Mouse (Mus musculus): Measurements from ENCODE around the gene Hcrt. TPM values are rescaled to one million over a fixed set of nuclear protein-coding genes. Genes with fewer than 3 reads are reported as not detected.
A peak's percentile ranks its signal among the peaks of the same experiment; 100 is the strongest.

The Hcrt gene
- polyA plus RNA-seq, 1 experiment = not detected

DNA sequence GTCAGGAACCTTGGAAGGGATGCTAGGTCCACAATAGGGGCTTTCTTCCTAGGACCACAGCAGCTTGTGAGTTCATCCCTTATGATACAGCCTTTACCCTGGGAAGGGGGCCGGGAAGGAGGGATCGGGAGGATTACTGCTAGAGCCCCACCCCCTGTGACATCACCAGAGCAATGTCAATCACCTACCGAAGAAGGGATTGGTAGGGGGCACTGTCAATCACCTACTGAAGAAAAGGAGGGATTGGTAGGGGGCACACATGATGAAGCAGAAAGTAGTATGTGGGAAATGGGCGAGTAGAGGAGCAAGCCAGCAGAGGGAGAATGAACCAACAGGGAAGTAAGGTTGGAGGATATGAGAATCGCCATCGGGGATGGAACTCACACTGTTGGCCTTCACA, 6.3 kb downstream of the Hcrt start:
- H3K4me1 ChIP-seq (ENCODE audit: control insufficient read depth, insufficient read depth, low read length) = no peaks in the 10 kb centered on the region
- no peak overlapping the region for H3K27ac ChIP-seq (ENCODE audit: insufficient read depth, low read length)
- H3K4me3 ChIP-seq (ENCODE audit: insufficient read depth, low read length) = no peak overlapping the region
- TF ChIP-seq POLR2A (IDR thresholded peaks at IDR 0.05; ENCODE audit: low read depth, low read length) (no peak), CTCF (IDR thresholded peaks at IDR 0.05; ENCODE audit: borderline replicate concordance, insufficient read depth, low read length) (no peak)

- no peak overlapping the region for H3K27ac ChIP-seq (ENCODE audit: insufficient read depth, low read length)
- H3K4me1 ChIP-seq (ENCODE audit: control insufficient read depth, insufficient read depth, low read length) = no peaks in the 10 kb centered on the region
- TF ChIP-seq POLR2A (IDR thresholded peaks at IDR 0.05; ENCODE audit: low read depth, low read length) (no peak), CTCF (IDR thresholded peaks at IDR 0.05; ENCODE audit: borderline replicate concordance, insufficient read depth, low read length) (no peak)
- no peak overlapping the region for H3K4me3 ChIP-seq (ENCODE audit: insufficient read depth, low read length)
Measured at GRCm38 (mm10) chr11:100754693-100755057, 8.1 kb downstream of the Hcrt start.

- no peak for TF ChIP-seq CTCF (IDR thresholded peaks at IDR 0.05; ENCODE audit: borderline replicate concordance, insufficient read depth, low read length)
- no peak for TF ChIP-seq POLR2A (IDR thresholded peaks at IDR 0.05; ENCODE audit: low read depth, low read length)
- Histone ChIP-seq H3K4me1 (ENCODE audit: control insufficient read depth, insufficient read depth, low read length) (no peaks in the 10 kb centered on the region), H3K4me3 (ENCODE audit: insufficient read depth, low read length) (no peak overlapping the region), H3K27ac (ENCODE audit: insufficient read depth, low read length) (no peak overlapping the region)
Measured at GRCm38 (mm10) chr11:100754021-100754692, 8.6 kb downstream of the Hcrt start.

DNA sequence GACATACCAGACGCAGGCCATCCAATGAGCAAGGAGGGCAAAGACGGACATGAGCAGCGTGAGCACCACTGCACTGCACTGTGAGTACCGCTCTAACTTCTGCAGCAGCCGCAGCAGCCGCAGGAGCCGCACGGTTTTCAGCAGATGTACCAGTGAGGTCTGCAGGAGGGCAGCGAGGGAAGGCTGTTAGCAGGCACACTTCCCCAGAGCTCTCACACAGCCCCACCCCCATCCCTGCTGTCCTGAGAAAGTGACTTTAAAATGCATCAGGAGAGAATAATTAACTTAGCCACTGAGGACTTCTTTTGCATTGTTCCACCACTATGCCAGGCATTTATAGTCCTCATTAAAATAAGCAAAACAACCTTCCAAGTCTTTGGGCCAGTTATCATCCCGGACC, 10.4 kb downstream of the Hcrt start:
- H3K4me3 ChIP-seq (ENCODE audit: insufficient read depth, low read length) = no peak overlapping the region
- TF ChIP-seq POLR2A (IDR thresholded peaks at IDR 0.05; ENCODE audit: low read depth, low read length) (no peak), CTCF (IDR thresholded peaks at IDR 0.05; ENCODE audit: borderline replicate concordance, insufficient read depth, low read length) (no peak)
- no peak overlapping the region for H3K27ac ChIP-seq (ENCODE audit: insufficient read depth, low read length)
- H3K4me1 ChIP-seq (ENCODE audit: control insufficient read depth, insufficient read depth, low read length) = no peaks in the 10 kb centered on the region

GRCm38 (mm10) chr11:100750127-100750526, 12.6 kb downstream of the Hcrt start:
- Histone ChIP-seq H3K4me1 (ENCODE audit: control insufficient read depth, insufficient read depth, low read length) (no peaks in the 10 kb centered on the region), H3K27ac (ENCODE audit: insufficient read depth, low read length) (no peak overlapping the region), H3K4me3 (ENCODE audit: insufficient read depth, low read length) (no peak overlapping the region)
- TF ChIP-seq CTCF (IDR thresholded peaks at IDR 0.05; ENCODE audit: borderline replicate concordance, insufficient read depth, low read length) (no peak), POLR2A (IDR thresholded peaks at IDR 0.05; ENCODE audit: low read depth, low read length) (no peak)

DNA sequence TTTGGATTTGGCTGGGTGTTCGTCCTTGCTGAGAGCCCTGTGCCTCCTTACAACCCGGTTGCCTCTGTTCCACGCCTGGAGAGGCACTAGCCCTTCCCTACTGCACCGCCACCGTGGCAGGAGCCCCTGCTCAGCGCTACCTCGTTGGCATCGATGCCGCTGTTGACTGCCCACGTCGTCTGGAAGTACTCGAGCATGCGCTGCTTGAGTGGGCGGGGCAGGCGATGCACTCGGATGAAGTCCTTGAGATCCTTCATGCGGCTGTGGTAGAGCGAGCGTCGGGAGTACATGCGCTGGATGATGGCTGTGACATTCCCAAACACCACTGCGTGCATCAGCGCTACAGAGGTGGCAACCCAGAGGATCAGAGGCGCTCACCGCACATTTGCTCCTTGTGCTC, 13.3 kb downstream of the Hcrt start:
- no peaks in the 10 kb centered on the region for H3K4me1 ChIP-seq (ENCODE audit: control insufficient read depth, insufficient read depth, low read length)
- no peak overlapping the region for H3K27ac ChIP-seq (ENCODE audit: insufficient read depth, low read length)
- TF ChIP-seq POLR2A (IDR thresholded peaks at IDR 0.05; ENCODE audit: low read depth, low read length) (no peak), CTCF (IDR thresholded peaks at IDR 0.05; ENCODE audit: borderline replicate concordance, insufficient read depth, low read length) (no peak)
- H3K4me3 ChIP-seq (ENCODE audit: insufficient read depth, low read length) = no peak overlapping the region

GRCm38 (mm10) chr11:100748620-100749019, 14.1 kb downstream of the Hcrt start:
- no peak overlapping the region for H3K27ac ChIP-seq (ENCODE audit: insufficient read depth, low read length)
- no peak overlapping the region for H3K4me3 ChIP-seq (ENCODE audit: insufficient read depth, low read length)
- TF ChIP-seq CTCF (IDR thresholded peaks at IDR 0.05; ENCODE audit: borderline replicate concordance, insufficient read depth, low read length) = no peak
- no peak for TF ChIP-seq POLR2A (IDR thresholded peaks at IDR 0.05; ENCODE audit: low read depth, low read length)
- no peaks in the 10 kb centered on the region for H3K4me1 ChIP-seq (ENCODE audit: control insufficient read depth, insufficient read depth, low read length)

GRCm38 (mm10) chr11:100747114-100747513, 15.6 kb downstream of the Hcrt start:
- Histone ChIP-seq H3K27ac (ENCODE audit: insufficient read depth, low read length) (no peak overlapping the region), H3K4me1 (ENCODE audit: control insufficient read depth, insufficient read depth, low read length) (no peaks in the 10 kb centered on the region), H3K4me3 (ENCODE audit: insufficient read depth, low read length) (no peak overlapping the region)
- TF ChIP-seq CTCF (IDR thresholded peaks at IDR 0.05; ENCODE audit: borderline replicate concordance, insufficient read depth, low read length) (no peak), POLR2A (IDR thresholded peaks at IDR 0.05; ENCODE audit: low read depth, low read length) (no peak)

GRCm38 (mm10) chr11:100746546-100746945, 16.2 kb downstream of the Hcrt start:
- H3K4me3 ChIP-seq (ENCODE audit: insufficient read depth, low read length) = no peak overlapping the region
- H3K27ac ChIP-seq (ENCODE audit: insufficient read depth, low read length) = no peak overlapping the region
- no peaks in the 10 kb centered on the region for H3K4me1 ChIP-seq (ENCODE audit: control insufficient read depth, insufficient read depth, low read length)
- TF ChIP-seq POLR2A (IDR thresholded peaks at IDR 0.05; ENCODE audit: low read depth, low read length) (no peak), CTCF (IDR thresholded peaks at IDR 0.05; ENCODE audit: borderline replicate concordance, insufficient read depth, low read length) (no peak)

DNA sequence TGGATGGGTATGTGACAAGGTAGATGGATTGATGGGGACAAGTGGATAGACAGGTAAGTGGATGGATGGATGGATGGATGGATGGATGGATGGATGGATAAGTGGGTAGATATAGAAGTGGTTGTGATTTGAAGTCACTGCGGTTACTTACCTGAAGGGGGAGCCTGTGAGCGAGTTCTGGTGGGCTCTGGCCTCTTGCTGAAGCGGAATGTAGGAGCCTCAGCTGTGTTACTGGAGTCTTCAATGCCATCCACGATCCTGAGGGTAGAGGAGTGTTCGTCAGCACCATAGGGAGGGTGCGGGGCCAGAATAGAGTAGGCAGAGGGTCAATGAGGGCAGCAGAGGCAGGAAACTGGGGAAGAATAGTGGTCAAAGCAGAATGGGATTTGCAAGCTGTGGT, 17.6 kb downstream of the Hcrt start:
- Histone ChIP-seq H3K4me1 (ENCODE audit: control insufficient read depth, insufficient read depth, low read length) (no peaks in the 10 kb centered on the region), H3K4me3 (ENCODE audit: insufficient read depth, low read length) (no peak overlapping the region), H3K27ac (ENCODE audit: insufficient read depth, low read length) (no peak overlapping the region)
- TF ChIP-seq CTCF (IDR thresholded peaks at IDR 0.05; ENCODE audit: borderline replicate concordance, insufficient read depth, low read length) (0 out of 2 replicates have a peak, but pooled peaks have one; percentile 6), POLR2A (IDR thresholded peaks at IDR 0.05; ENCODE audit: low read depth, low read length) (no peak)
